Mouse (Mus musculus) liver, adult 2 months (tissue): ENCODE measurements at regions not wholly inside any gene's neighbourhood (a gene's known extent, or its start where the extent isn't known, plus 50 kb on each side); places are given as distances from the start of the nearest gene placed in this dataset.

Experiments
- CTCF ChIP-seq: fragments of 200-500 bp; IDR thresholded peaks from 2 replicates; pipeline ENCODE4 v1.5.1; 2011; ENCODE audit warnings: low read depth, low read length, control low read depth
- POLR2A ChIP-seq: fragments of 200-500 bp; IDR thresholded peaks from 2 replicates; pipeline ENCODE4 v1.6.1; 2011; ENCODE audit warnings: low read length, control low read depth; ENCODE audit not compliant: insufficient read depth; ENCODE audit errors: extremely low read depth

DNA sequence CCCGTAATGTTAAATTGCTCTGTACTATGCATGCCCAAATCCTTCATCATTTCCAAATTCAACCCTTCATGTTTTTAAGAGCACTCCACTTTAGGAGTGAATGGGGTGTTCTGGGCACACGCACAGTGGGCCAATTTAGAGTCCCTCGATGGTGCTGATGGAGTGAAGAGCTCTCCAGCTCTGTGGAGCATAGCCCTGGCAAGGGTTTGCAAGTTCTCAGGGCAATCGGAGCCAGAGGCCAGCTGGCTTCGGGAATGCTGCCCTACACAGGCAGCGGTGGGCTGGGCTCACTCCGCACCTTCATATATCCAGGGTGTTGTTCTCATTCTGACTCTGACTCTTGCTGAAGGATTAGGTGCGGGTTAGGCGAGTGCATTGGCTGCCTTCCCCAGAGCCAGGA lies 549.5 kb downstream of the Vrk1 start:
- TF ChIP-seq CTCF (no peak), POLR2A (no peak)
